Mouse (Mus musculus) erythroblast, adult 5-6 weeks (primary cell): Measurements from ENCODE around the gene Gm17509. TPM values are rescaled to one million over a fixed set of nuclear protein-coding genes. Genes with fewer than 3 reads are reported as not detected.
A peak's percentile ranks its signal among the peaks of the same experiment; 100 is the strongest.
"Not testable (repeated sequence)": the region's sequence is repeated elsewhere in the genome, so short reads cannot be mapped to it uniquely, and the experiment has no call there.

Source experiments
- ATAC-seq: replicated peaks from 2 replicates; pipeline ENCODE4 v1.8.0; 2016; ENCODE audit warnings: moderate number of reproducible peaks, mild to moderate bottlenecking, moderate TSS enrichment, inconsistent platforms; ENCODE audit not compliant: poor library complexity, low FRiP score, severe bottlenecking
- total RNA-seq, 2 experiments: library from RNA; stranded (forward) in 1 of 2; stranded (reverse) in 1 of 2; fragments of 150-400 nt in 1 of 2; fragments of 200-764, 138-1000 nt in 1 of 2; gene quantifications; 2 replicates each; pipeline versions ENCODE4 v1.2.3 to v1.2.4; 2015 to 2017; ENCODE audit warnings: low replicate concordance in 2 of 2

The Gm17509 gene
- total RNA-seq, 2 experiments from 2014 or later, result not detected

DNA sequence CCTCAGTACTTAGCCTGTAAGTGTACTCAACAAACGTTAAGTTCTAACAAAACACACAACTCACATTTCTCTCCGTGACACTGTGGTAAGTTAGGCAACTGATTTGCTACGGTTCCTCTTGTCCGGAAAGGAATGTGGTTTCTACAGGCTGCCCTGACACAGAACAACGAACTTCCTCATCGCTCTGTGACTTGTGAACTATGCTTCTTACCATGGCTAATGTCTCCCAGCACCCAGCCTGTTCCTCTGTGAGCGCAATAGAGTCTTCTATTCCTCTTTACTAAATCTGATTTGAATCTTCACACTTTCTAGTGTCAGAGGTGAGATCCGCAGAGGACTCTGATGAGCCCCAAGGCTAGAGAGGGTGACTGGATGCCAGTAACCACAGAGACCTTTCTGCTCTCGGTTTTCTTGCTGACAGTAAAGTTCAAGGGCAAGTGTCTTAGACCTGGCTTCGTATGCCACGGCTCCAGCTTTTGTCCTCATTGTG, 9.4 kb downstream of the Gm17509 start:
- ATAC-seq, result peak; percentile 52; the same call in 1 of the 2 replicates

GRCm38 (mm10) chr13:117208236-117208635, 12.6 kb downstream of the Gm17509 start, which contains the start of gene Emb:
Gene Emb (plus strand): TSS chr13:117208536.
- no peak for ATAC-seq

DNA sequence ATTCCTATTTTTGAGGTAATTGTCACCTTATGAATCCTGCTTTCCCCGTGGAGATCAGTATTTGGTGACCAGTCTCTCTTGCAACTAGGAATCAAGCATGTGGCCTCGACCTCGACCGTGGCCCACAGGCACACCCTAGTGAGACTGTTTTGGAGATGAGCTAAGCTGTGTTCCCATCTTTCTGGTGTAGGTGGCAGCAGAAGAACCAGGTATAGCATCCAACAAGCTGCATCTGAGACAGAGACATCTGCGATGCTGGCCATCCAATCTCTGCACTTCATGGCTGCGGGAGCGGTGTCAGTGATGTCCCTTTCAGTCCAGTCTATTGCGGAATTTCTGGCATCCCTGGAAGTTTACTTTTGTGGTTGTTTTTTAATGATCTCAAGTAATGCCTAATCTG, 14.8 kb downstream of the Gm17509 start:
- ATAC-seq, result no peak

GRCm38 (mm10) chr13:117204685-117205084, 16.2 kb downstream of the Gm17509 start:
- ATAC-seq, result no peak

GRCm38 (mm10) chr13:117202755-117203471, 18.0 kb downstream of the Gm17509 start:
- ATAC-seq, result no peak

DNA sequence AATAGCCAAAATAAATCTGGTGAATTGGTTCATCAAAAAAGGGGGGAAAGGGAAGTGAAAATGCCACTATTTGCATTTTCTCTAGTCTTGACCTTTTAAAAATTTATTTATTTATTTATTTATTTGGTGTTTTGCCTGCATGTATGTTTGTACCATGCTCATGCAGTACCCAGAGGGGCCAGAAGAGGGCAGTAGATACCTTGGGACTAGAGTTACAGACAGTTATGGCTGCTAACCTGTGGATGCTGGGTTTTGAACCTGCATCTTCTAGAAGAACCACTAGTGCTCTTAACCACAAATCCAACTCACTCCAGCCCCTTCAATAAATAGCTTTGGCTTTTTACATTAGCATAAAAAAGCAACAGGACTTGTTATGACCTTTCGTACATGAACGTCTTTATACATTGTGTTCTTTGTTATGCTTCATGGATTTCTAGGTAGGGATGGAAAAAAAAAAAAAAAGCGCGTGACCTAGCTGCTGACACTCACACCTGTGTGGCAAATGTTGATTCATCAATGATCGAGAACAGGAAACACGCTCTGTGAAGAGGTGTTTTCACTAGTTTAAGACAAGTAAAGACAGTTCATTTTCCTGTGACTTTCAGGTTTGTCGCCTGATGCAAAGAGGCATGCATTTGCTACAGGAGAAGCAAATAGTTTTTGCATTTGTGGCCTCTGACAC, 22.3 kb downstream of the Gm17509 start:
- ATAC-seq, result peak; percentile 75; the same call in 1 of the 2 replicates

DNA sequence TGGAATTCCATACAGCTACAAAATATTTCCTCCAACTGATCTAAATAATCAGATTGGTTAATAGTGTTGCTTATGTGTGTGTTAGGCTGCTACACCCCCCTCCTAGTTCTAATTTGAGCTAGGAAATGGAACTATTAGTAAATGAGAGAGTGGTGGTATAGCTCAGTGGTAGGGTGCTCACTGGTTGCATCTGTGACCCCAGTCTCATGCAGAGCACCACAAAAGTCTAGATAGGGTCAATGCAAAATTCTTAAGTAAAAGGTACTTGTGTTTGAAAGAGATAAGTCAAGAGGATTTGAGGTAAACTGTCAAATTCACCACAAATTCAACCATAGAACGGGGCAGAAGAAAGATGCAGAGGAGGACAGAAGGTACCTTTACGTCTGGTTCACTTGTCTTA, 23.2 kb downstream of the Gm17509 start:
- no peak for ATAC-seq

- ATAC-seq, result no peak
These were observed 25.0 kb downstream of the Gm17509 start for GRCm38 (mm10) chr13:117195569-117196495.

- ATAC-seq, result no peak
These were observed 27.4 kb downstream of the Gm17509 start for GRCm38 (mm10) chr13:117193422-117193983.

DNA sequence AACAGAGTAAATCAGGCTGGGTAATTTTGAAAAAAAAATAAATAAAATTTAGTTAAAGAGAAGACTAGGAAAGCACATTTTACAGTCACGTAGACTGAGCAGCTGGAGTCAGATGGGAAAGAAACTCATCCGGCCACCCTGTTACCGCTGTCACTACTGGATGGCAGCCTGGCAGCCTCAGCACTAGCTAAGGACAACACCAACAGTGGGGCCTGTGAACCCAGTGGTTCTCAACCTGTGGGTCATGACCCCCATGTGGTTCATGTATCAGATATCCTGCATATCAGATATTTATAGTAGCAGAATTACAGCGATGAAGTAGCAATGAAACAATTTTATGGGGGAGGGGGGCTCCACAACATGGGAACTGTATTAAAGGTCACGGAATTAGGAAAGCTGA, 28.7 kb downstream of the Gm17509 start:
- ATAC-seq, result no peak

DNA sequence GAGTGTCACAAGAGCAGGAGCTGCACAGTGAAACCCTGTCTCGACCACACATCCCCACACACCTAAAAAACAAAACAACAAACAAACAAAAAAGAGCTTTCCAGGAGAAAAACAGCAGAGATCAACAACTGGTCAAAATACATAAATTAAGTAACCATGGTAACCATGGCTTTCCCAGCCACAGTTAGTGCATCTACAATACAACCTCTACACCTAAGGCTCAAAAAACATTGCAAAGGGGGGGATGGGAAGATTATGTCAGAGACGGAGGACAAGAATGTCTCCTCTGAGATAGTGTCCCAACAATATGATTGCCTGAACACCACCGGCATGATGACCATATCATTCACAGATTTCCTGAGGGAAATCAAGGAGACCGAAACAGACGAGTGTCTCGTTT, 35.5 kb downstream of the Gm17509 start:
- ATAC-seq, result no peak

DNA sequence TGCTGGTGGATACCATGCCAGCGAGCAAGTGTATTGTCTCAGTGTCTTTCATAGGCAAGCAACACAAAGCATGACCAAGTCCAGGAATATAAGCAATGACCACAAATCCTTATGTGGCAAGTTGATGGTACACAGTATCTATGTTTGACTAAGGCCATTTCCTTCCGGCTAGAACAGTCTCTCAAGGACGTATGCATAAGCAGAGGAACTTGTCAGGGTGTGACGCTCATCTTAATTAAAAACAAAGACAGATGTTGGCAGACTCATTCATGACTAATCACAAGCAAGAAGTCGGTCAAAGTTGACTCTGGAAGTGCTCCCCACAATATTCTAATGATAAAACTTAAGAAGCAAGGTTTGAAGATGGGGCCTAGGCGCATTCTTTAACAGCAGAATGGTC, 37.6 kb downstream of the Gm17509 start:
- no peak for ATAC-seq

GRCm38 (mm10) chr13:117180912-117181311, 40.0 kb downstream of the Gm17509 start:
- not testable (repeated sequence) for ATAC-seq

Other genes with a start within 250 kb of the Gm17509 start
- 15.7 and 16.9 TPM in 2 replicates for gene Parp8, start 195.5 kb downstream of the Gm17509 start, total RNA-seq (2015; ENCODE audit: low replicate concordance)
- gene Parp8, start 195.5 kb downstream of the Gm17509 start, total RNA-seq (2017; ENCODE audit: low replicate concordance), result 14.5 and 14.7 TPM in 2 replicates
- 58.3 and 62.8 TPM in 2 replicates for gene Emb, start 12.5 kb downstream of the Gm17509 start, total RNA-seq (2015; ENCODE audit: low replicate concordance)
- 42.1 and 61.7 TPM in 2 replicates for gene Emb, start 12.5 kb downstream of the Gm17509 start, total RNA-seq (2017; ENCODE audit: low replicate concordance)